Mouse (Mus musculus) heart, postnatal 36 days (tissue): ENCODE data around the gene Gm21822. TPM values are rescaled to one million over a fixed set of nuclear protein-coding genes. Genes with fewer than 3 reads are reported as not detected.
"Not testable (repeated sequence)": the region's sequence is repeated elsewhere in the genome, so short reads cannot be mapped to it uniquely, and the experiment has no call there.

Experiments
- DNase-seq, 2 experiments: peaks; one replicate each; pipeline ENCODE4 v3.0.0; 2021 to 2022
- intact Hi-C: fragments of 180-260 bp; cut with DNase I; formaldehyde crosslinking; loops from one replicate; pipeline ENCODE4 v1.15.1; 2025
- total RNA-seq, 2 experiments: library from RNA; stranded (reverse); gene quantifications; 2 replicates each; pipeline ENCODE4 v1.2.3; 2021

The Gm21822 gene
- total RNA-seq, result not detected

DNA sequence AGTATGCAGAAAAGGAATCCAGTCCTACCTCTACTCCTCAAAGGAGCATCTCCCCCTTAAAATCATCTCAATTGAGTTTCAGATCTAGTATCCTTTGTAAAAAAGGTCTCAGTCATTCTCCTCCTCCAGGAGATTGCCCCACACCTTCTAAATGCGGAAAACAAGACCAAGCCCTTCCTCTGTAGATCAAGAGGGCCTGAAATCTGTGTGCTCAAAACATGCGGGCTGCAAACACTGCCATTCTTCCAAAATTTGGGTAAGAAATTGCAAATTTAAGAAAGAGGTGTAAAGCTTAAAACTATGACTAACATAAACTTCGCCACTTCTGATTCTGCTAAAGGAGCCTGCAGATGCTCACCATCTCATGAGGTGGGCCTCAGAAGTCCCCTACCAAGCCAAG, at the start of gene Gm21822:
TSS of gene Gm21822 (plus strand) at position 301 of the 400 bp plus-strand sequence.
- DNase-seq, intact Hi-C loops: not testable (repeated sequence)
